Mouse (Mus musculus) CD4-positive helper T cell, adult 2 months (primary cell): Measurements from ENCODE around the gene Cfap97.
A peak's percentile ranks its signal among the peaks of the same experiment; 100 is the strongest.

Experiments
- DNase-seq: peaks from one replicate; pipeline ENCODE4 v3.0.0-alpha.2; 2012; ENCODE audit warnings: low read depth, missing footprints, low spot score

The Cfap97 gene

GRCm38 (mm10) chr8:46153042-46153441 lies 1.5 kb downstream of the Cfap97 start:
- DNase-seq = no peak

- peak; percentile 96 for DNase-seq
Observed at GRCm38 (mm10) chr8:46162953-46163869, 11.6 kb downstream of the Cfap97 start.

- DNase-seq = no peak
Observed at GRCm38 (mm10) chr8:46163870-46164190, 12.3 kb downstream of the Cfap97 start.

- no peak for DNase-seq
Observed at GRCm38 (mm10) chr8:46173651-46174050, 22.1 kb downstream of the Cfap97 start.

- DNase-seq = no peak
Observed at GRCm38 (mm10) chr8:46180136-46180535, 28.6 kb downstream of the Cfap97 start.

- peak; percentile 53 for DNase-seq
Observed at GRCm38 (mm10) chr8:46185361-46185760, 33.8 kb downstream of the Cfap97 start.

GRCm38 (mm10) chr8:46193100-46193499 lies 41.5 kb downstream of the Cfap97 start:
- DNase-seq = no peak

GRCm38 (mm10) chr8:46196877-46197276 lies 45.3 kb downstream of the Cfap97 start:
- DNase-seq = no peak

- no peak for DNase-seq
Observed at GRCm38 (mm10) chr8:46197673-46198072, 46.1 kb downstream of the Cfap97 start.

- no peak for DNase-seq
Observed at GRCm38 (mm10) chr8:46202350-46202749, 50.8 kb downstream of the Cfap97 start.

- DNase-seq = no peak
Observed at GRCm38 (mm10) chr8:46204301-46204700, 52.7 kb downstream of the Cfap97 start.

- DNase-seq = no peak
Observed at GRCm38 (mm10) chr8:46204974-46205640, 53.5 kb downstream of the Cfap97 start.

- no peak for DNase-seq
Observed at GRCm38 (mm10) chr8:46206107-46206506, 54.5 kb downstream of the Cfap97 start.

GRCm38 (mm10) chr8:46208354-46208753 lies 56.8 kb downstream of the Cfap97 start:
- no peak for DNase-seq

- DNase-seq = no peak
Observed at GRCm38 (mm10) chr8:46209057-46209456, 57.5 kb downstream of the Cfap97 start.

- DNase-seq = peak; percentile 90
Observed at GRCm38 (mm10) chr8:46210404-46211315, 59.1 kb downstream of the Cfap97 start, which contains the start of gene Slc25a4. Gene Slc25a4, minus strand, starts transcription at chr8:46211284.

- no peak for DNase-seq
Observed at GRCm38 (mm10) chr8:46211611-46212071, 60.1 kb downstream of the Cfap97 start.

- DNase-seq = no peak
Observed at GRCm38 (mm10) chr8:46212194-46212593, 60.6 kb downstream of the Cfap97 start.

GRCm38 (mm10) chr8:46213971-46214480 lies 62.5 kb downstream of the Cfap97 start:
- DNase-seq = no peak

- no peak for DNase-seq
Observed at GRCm38 (mm10) chr8:46216838-46217237, 65.3 kb downstream of the Cfap97 start.

GRCm38 (mm10) chr8:46220566-46220965 lies 69.0 kb downstream of the Cfap97 start:
- DNase-seq = no peak
